Mouse (Mus musculus): ENCODE measurements around the gene Abhd6.

GRCm38 (mm10) chr14:8003093-8003670 is 480 bp downstream of the Abhd6 start:
- TF ChIP-seq CTCF (IDR thresholded peaks at IDR 0.05; ENCODE audit: extremely low read depth, insufficient read length, insufficient replicate concordance, low read depth, low read length) (no peak), POLR2A (IDR thresholded peaks at IDR 0.05; ENCODE audit: low read depth, low read length) (no peak)

Data from small intestine, adult 2 months (tissue).